16 mouse cellular contexts compared by ENCODE assay signal in genomic region chr11:108625546-108626232, GRCm38 (mm10).
DNase-seq lines count a peak whose midpoint lies in the region; TF ChIP-seq lines count a peak whose summit lies in the region.
"Had no signal": no experiment of that assay in that cellular context is flagged by ENCODE, and none has a peak within 500 bp of the region (broad histone marks: within the 10 kb centered on the region; RNA-seq: fewer than 3 reads in every experiment).

No protein-coding gene starts in this region.

- H3K9me3 ChIP-seq in CH12.LX (replicated peaks; ENCODE audit: low read length) = peaks cover 4% of the 10 kb centered on the region
- H3K9me3 ChIP-seq: heart, embryonic 15.5 days; hindbrain, embryonic 13.5 days; limb, embryonic 15.5 days had no signal

- peaks cover 0 to 8% of the 10 kb centered on the region in 2 experiments; a peak in 2 of 4 replicates for H3K4me1 ChIP-seq in CH12.LX (ENCODE audit: control insufficient read depth in 1 of 2, insufficient read depth in 2 of 2)
- H3K4me1 ChIP-seq: heart, embryonic 15.5 days had no signal

- TF ChIP-seq EP300 in CH12.LX (IDR thresholded peaks at IDR 0.05; ENCODE audit: low read length) = no peak

- H3K79me2 ChIP-seq in CH12.LX (replicated peaks; ENCODE audit: control insufficient read depth, extremely low read depth, insufficient read depth, poor library complexity, severe bottlenecking) = no peaks in the 10 kb centered on the region

- no peak for TF ChIP-seq POLR2A in CH12.LX (IDR thresholded peaks at IDR 0.05; ENCODE audit: low read depth, low read length)

- dilution Hi-C loops in CH12.LX (cut with MboI; ENCODE audit: extremely low pct_ligation_motif_present, extremely low pct_unique_long_range_greater_than_20kb, low sequenced_read_pairs) = no loop called here

- H3K4me3 ChIP-seq in CH12.LX (replicated peaks in 1 of 3; ENCODE audit: low read depth in 2 of 3, low read length in 2 of 3, poor library complexity in 1 of 3) = no peak overlapping the region
- H3K4me3 ChIP-seq: heart, embryonic 15.5 days; hindbrain, embryonic 13.5 days; left cerebral cortex, adult 2 months; limb, embryonic 15.5 days had no signal

- no peaks in the 10 kb centered on the region for H3K27me3 ChIP-seq in CH12.LX (replicated peaks)
- H3K27me3 ChIP-seq: heart, embryonic 15.5 days; hindbrain, embryonic 13.5 days; limb, embryonic 15.5 days had no signal

- peak; percentile 22 to 41; a peak in 2 of 4 replicates for TF ChIP-seq CTCF in CH12.LX (conservative IDR thresholded peaks at IDR 0.05 in 1 of 2, IDR thresholded peaks at IDR 0.05 in 1 of 2; ENCODE audit: low read depth in 2 of 2, low read length in 2 of 2)

- H3K4me2 ChIP-seq in CH12.LX (ENCODE audit: insufficient read depth, low read depth, poor library complexity, severe bottlenecking) = no peak overlapping the region
- H3K4me2 ChIP-seq: heart, embryonic 15.5 days; hindbrain, embryonic 13.5 days; limb, embryonic 15.5 days; midbrain, embryonic 11.5 days had no signal

- TF ChIP-seq RAD21 in CH12.LX (IDR thresholded peaks at IDR 0.05; ENCODE audit: low read depth, low read length) = peak; percentile 17

- no peaks in the 10 kb centered on the region for H3K36me3 ChIP-seq in CH12.LX (replicated peaks in 1 of 2; ENCODE audit: control insufficient read depth in 1 of 2, insufficient read depth in 1 of 2, low read length in 1 of 2)
- H3K36me3 ChIP-seq: heart, embryonic 15.5 days; hindbrain, embryonic 13.5 days; limb, embryonic 15.5 days had no signal

- peak; percentile 4 for DNase-seq in left cerebral cortex, postnatal 4 days
- DNase-seq in left cerebral cortex, postnatal 36 days (ENCODE audit: low spot score in 2 of 2) = no peak
- no peak for DNase-seq in CH12.LX (ENCODE audit: extremely low read depth)
- peak; percentile 6 for DNase-seq in Muller cell, postnatal 12 days (ENCODE audit: inconsistent ontology term)
- DNase-seq in adrenal gland, postnatal 25 days = peak; percentile 66
- no peak for DNase-seq in spleen, postnatal 14 days (ENCODE audit: low spot score in 2 of 2)
- DNase-seq in retina, embryonic 14.5 days (ENCODE audit: low spot score) = no peak
- no peak for DNase-seq in cerebellum, adult 11 months
- DNase-seq: cerebellum, adult 18-20 months; kidney, adult 8-10 months; thymus, postnatal 36 days had no signal

- intact Hi-C loops in left cerebral cortex, postnatal 4 days (cut with DNase I) = no loop called here
- intact Hi-C loops in left cerebral cortex, postnatal 36 days (cut with DNase I) = no loop called here

- no peak overlapping the region for H3K27ac ChIP-seq in CH12.LX (ENCODE audit: insufficient read depth, low read depth)
- H3K27ac ChIP-seq: heart, embryonic 15.5 days; hindbrain, embryonic 13.5 days; left cerebral cortex, adult 2 months; limb, embryonic 15.5 days had no signal

- in situ Hi-C loops in CH12.LX (cut with MboI; ENCODE audit: low pct_ligation_motif_present, low pct_unique_long_range_greater_than_20kb, low sequenced_read_pairs) = no loop called here

- no peak overlapping the region for H3K9ac ChIP-seq in CH12.LX (ENCODE audit: insufficient read depth, low read depth)
- H3K9ac ChIP-seq: heart, embryonic 15.5 days; hindbrain, embryonic 13.5 days; limb, embryonic 15.5 days had no signal

TF ChIP-seq in CH12.LX, 34 proteins besides CTCF, POLR2A, EP300 and RAD21:
- TF ChIP-seq MEF2A (IDR thresholded peaks at IDR 0.05; ENCODE audit: borderline replicate concordance, low read depth, low read length) (no peak), NELFE (IDR thresholded peaks at IDR 0.05; ENCODE audit: low read depth, low read length) (no peak)

Comparison
In these comparisons a context has a peak if more than half of its experiments do, and no peak if none do; other contexts are left out.
1. DNase-seq: peak in left cerebral cortex, postnatal 4 days (single experiment), Muller cell, postnatal 12 days (single experiment) and adrenal gland, postnatal 25 days (single experiment); none in left cerebral cortex, postnatal 36 days (0 of 2), CH12.LX (single experiment), spleen, postnatal 14 days (0 of 2), retina, embryonic 14.5 days (single experiment) and cerebellum, adult 11 months (single experiment).